ENCODE assay signal across 14 mouse cellular contexts in the genomic region with DNA sequence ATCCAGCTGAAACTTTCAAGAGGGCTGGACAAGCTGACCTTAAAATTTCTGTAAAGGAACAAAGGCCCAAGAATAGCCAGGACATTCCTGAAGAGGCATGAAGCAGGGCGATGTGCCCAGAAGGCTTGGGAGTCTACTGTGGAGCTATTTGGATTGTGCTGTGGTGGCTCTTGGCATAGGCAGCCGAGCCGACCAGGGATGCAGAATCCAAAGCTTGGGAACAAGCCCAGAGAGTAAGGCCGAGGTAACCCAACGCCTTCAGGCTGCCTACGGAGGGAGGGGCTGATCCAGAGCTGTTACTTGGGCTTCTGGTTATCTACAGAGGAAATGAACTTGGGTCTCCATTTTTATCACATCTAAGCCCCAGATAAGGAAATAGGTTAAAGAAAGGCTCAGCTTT. TPM values are rescaled to one million over a fixed set of nuclear protein-coding genes. Genes with fewer than 3 reads are reported as not detected.
A peak's percentile ranks its signal among the peaks of the same experiment; 100 is the strongest.
DNase-seq lines count a peak whose midpoint lies in the region; ATAC-seq lines count a peak whose summit lies in the region.
"Had no signal": no experiment of that assay in that cellular context is flagged by ENCODE, and none has a peak within 500 bp of the region (broad histone marks: within the 10 kb centered on the region; RNA-seq: fewer than 3 reads in every experiment).

No protein-coding gene starts in this region.

- H3K4me1 ChIP-seq in forebrain, embryonic 14.5 days (ENCODE audit: control insufficient read depth, insufficient read depth, low read length), result no peaks in the 10 kb centered on the region
- no peaks in the 10 kb centered on the region for H3K4me1 ChIP-seq in forebrain, embryonic 13.5 days
- H3K4me1 ChIP-seq in embryonic facial prominence, embryonic 15.5 days, result no peaks in the 10 kb centered on the region

- H3K4me3 ChIP-seq in forebrain, embryonic 14.5 days (ENCODE audit: low read depth, low read length), result no peak overlapping the region
- H3K4me3 ChIP-seq in forebrain, embryonic 13.5 days, result no peak overlapping the region
- no peak overlapping the region for H3K4me3 ChIP-seq in embryonic facial prominence, embryonic 15.5 days (replicated peaks)

- no peak overlapping the region for H3K9ac ChIP-seq in forebrain, embryonic 14.5 days (ENCODE audit: low read length)
- H3K9ac ChIP-seq in forebrain, embryonic 13.5 days, result no peak overlapping the region
- H3K9ac ChIP-seq in embryonic facial prominence, embryonic 15.5 days, result no peak overlapping the region

- H3K4me2 ChIP-seq in forebrain, embryonic 14.5 days (ENCODE audit: low read length), result no peak overlapping the region
- no peak overlapping the region for H3K4me2 ChIP-seq in forebrain, embryonic 13.5 days
- H3K4me2 ChIP-seq in embryonic facial prominence, embryonic 15.5 days (replicated peaks), result no peak overlapping the region

- H3K27me3 ChIP-seq in forebrain, embryonic 14.5 days (replicated peaks; ENCODE audit: control insufficient read depth, insufficient read depth, low read length), result no peaks in the 10 kb centered on the region
- 0 out of 2 replicates have a peak, but pooled peaks cover 5% of the 10 kb centered on the region for H3K27me3 ChIP-seq in forebrain, embryonic 13.5 days
- 0 out of 2 replicates have a peak, but pooled peaks cover 3% of the 10 kb centered on the region for H3K27me3 ChIP-seq in embryonic facial prominence, embryonic 15.5 days

- H3K27ac ChIP-seq in forebrain, embryonic 14.5 days (ENCODE audit: low read depth, low read length), result no peak overlapping the region
- H3K27ac ChIP-seq in forebrain, embryonic 13.5 days, result no peak overlapping the region
- H3K27ac ChIP-seq in embryonic facial prominence, embryonic 15.5 days (replicated peaks), result no peak overlapping the region

- intact Hi-C loops in heart, postnatal 10 days (cut with DNase I), result loop anchor here (5.0 kb wide), 1 partner anchor 65 kb away; no protein-coding TSS in a partner anchor

- 69% methylated on average over 6 of the region's 6 CpGs for WGBS in forebrain, embryonic 14.5 days
- WGBS in forebrain, embryonic 13.5 days, result 69% methylated on average over 6 of the region's 6 CpGs
- 45% methylated on average over 6 of the region's 6 CpGs for WGBS in embryonic facial prominence, embryonic 15.5 days

- no peaks in the 10 kb centered on the region for H3K9me3 ChIP-seq in forebrain, embryonic 14.5 days (replicated peaks; ENCODE audit: control insufficient read depth, low read length)
- no peaks in the 10 kb centered on the region for H3K9me3 ChIP-seq in forebrain, embryonic 13.5 days (replicated peaks)
- H3K9me3 ChIP-seq in embryonic facial prominence, embryonic 15.5 days (replicated peaks), result no peaks in the 10 kb centered on the region

- H3K36me3 ChIP-seq in forebrain, embryonic 14.5 days (ENCODE audit: control insufficient read depth, insufficient read depth, low read length), result no peaks in the 10 kb centered on the region
- no peaks in the 10 kb centered on the region for H3K36me3 ChIP-seq in forebrain, embryonic 13.5 days (ENCODE audit: poor library complexity, severe bottlenecking)
- no peaks in the 10 kb centered on the region for H3K36me3 ChIP-seq in embryonic facial prominence, embryonic 15.5 days

- DNase-seq in forebrain, embryonic 14.5 days (ENCODE audit: low spot score), result peak; percentile 16
- DNase-seq in lung, postnatal 36 days, result peak; percentile 13
- DNase-seq in lung, adult 18-20 months, result no peak
- peak; percentile 81 to 84 for DNase-seq in heart, postnatal 10 days
- no peak for DNase-seq in embryo, embryonic 9.5 days (ENCODE audit: extremely low spot score)
- no peak for DNase-seq in thymus, postnatal 4 days
- DNase-seq: adrenal gland, postnatal 36 days; cerebellum, adult 9-10 months; thymus, postnatal 36 days had no signal

- no peak for ATAC-seq in forebrain, embryonic 14.5 days
- ATAC-seq in forebrain, embryonic 13.5 days, result no peak
- ATAC-seq in embryonic facial prominence, embryonic 15.5 days (ENCODE audit: insufficient number of reproducible peaks, low FRiP score, low TSS enrichment, low read depth), result peak; percentile 43; the same call in 1 of the 2 replicates

RNA-seq across cellular contexts. Expression of gene Gsc, which starts 18.9 kb away (rescaled TPM):
- 0.40 and 0.50 TPM in 2 replicates for polyA plus RNA-seq in forebrain, embryonic 14.5 days (2014; fragmentation: Nextera tagmentation; extraction: Ambion mirVana)
- polyA plus RNA-seq in forebrain, embryonic 13.5 days (2015; fragmentation: Nextera tagmentation; extraction: Ambion mirVana), result 0.42 TPM in 1 of 2 replicates, not detected in the other
- 13.8 and 14.3 TPM in 2 replicates for polyA plus RNA-seq in embryonic facial prominence, embryonic 15.5 days (2015; fragmentation: Nextera tagmentation; extraction: Ambion mirVana)
- under 1 TPM; 0.20 to 0.34 TPM for total RNA-seq in heart, postnatal 10 days (2021)
- total RNA-seq: adrenal gland, postnatal 36 days; gastrocnemius, postnatal 36 days; layer of hippocampus, adult 8-10 months; monocyte, adult 5-6 weeks had no signal

Comparison
In these comparisons a context has a peak if more than half of its experiments do, and no peak if none do; other contexts are left out.
1. DNase-seq: peak in forebrain, embryonic 14.5 days (single experiment), lung, postnatal 36 days (single experiment) and heart, postnatal 10 days (2 of 2); none in lung, adult 18-20 months (0 of 2), embryo, embryonic 9.5 days (single experiment) and thymus, postnatal 4 days (single experiment).